Mouse (Mus musculus) myocyte (in vitro differentiated cells): ENCODE data around the gene 3110082I17Rik.
A peak's percentile ranks its signal among the peaks of the same experiment; 100 is the strongest.

Experiments used
- CEBPB ChIP-seq: IDR thresholded peaks from 2 replicates; pipeline ENCODE4 v1.6.1; 2011; ENCODE audit warnings: mild to moderate bottlenecking, moderate library complexity; ENCODE audit not compliant: poor library complexity, insufficient read depth, severe bottlenecking
- E2F4 ChIP-seq: IDR thresholded peaks from one replicate; pipeline ENCODE4 v1.6.1; 2011; ENCODE audit warnings: mild to moderate bottlenecking, control low read depth, moderate library complexity; ENCODE audit not compliant: insufficient read depth
- MAX ChIP-seq: IDR thresholded peaks from one replicate; pipeline ENCODE4 v1.6.1; 2011; ENCODE audit warnings: low read depth, mild to moderate bottlenecking, control low read depth
- MYOD1 ChIP-seq, 3 experiments: IDR thresholded peaks; one replicate each; pipeline ENCODE4 v1.6.1; 2011; ENCODE audit warnings: control low read depth in 2 of 3, low read depth in 2 of 3, mild to moderate bottlenecking in 2 of 3, moderate library complexity in 1 of 3; ENCODE audit not compliant: insufficient read length in 2 of 3, control insufficient read depth in 1 of 3
- POLR2A ChIP-seq: IDR thresholded peaks from one replicate; pipeline ENCODE4 v1.6.1; 2011; ENCODE audit warnings: low read depth, mild to moderate bottlenecking, control low read depth, moderate library complexity; ENCODE audit not compliant: insufficient read length
- REST ChIP-seq: IDR thresholded peaks from one replicate; pipeline ENCODE4 v1.6.1; 2011; ENCODE audit warnings: mild to moderate bottlenecking, control low read depth, moderate library complexity; ENCODE audit not compliant: insufficient read depth, insufficient read length
- TCF12 ChIP-seq: IDR thresholded peaks from one replicate; pipeline ENCODE4 v1.6.1; 2011; ENCODE audit warnings: mild to moderate bottlenecking, control low read depth; ENCODE audit not compliant: poor library complexity, insufficient read depth, severe bottlenecking
- TCF3 ChIP-seq: IDR thresholded peaks from one replicate; pipeline ENCODE4 v1.6.1; 2011; ENCODE audit warnings: low read depth, control low read depth; ENCODE audit not compliant: insufficient read length
- USF1 ChIP-seq: IDR thresholded peaks from one replicate; pipeline ENCODE4 v1.6.1; 2011; ENCODE audit warnings: low read depth, mild to moderate bottlenecking, control low read depth, moderate library complexity

DNA sequence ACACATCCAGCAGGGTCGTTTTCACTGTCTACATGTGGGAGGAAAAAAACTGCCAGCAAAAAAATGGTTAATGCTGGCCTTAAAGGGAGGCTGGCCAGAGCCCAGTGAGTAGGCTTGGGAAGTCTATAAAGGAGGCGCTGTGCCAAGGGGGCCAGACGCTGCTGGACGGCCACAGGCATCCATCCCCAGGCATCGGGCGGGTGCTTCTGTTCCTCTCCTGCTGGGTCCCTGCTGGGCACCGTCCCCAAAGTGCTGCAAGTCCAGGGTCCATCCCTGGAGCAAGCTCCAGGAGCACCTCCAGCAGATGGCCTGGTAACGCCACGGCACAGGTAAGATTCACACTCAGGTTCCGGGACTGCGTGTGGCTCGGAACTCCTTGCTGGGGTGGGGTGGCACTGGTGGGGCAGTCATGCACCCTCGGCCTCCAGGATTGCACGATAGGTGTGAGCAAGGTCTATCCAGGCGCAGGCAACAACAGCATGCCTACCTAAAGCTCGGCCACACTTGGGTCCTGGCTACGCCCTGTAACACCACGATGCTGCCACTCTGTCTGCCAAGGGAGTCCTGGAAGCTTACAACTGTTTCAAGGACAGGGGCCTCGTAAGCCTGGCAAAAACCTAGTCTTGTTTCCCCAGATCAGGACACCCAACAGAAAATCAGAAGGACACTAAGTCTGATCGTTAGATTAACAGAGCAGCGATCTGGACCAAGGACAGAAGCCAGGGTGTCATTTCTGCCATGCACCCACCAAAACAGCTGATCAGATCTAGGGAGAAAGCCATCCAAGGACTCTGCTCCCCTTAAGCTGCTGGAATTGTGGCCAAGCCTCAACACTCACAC is 37.1 kb downstream of the 3110082I17Rik start, which contains the start of gene Gper1:
- TF ChIP-seq POLR2A, result peak; percentile 70
- TF ChIP-seq MAX, result no peak
- TF ChIP-seq E2F4, result no peak
- no peak for TF ChIP-seq CEBPB
- TF ChIP-seq REST, result no peak
- no peak for TF ChIP-seq USF1
- no peak for TF ChIP-seq MYOD1 (IDR thresholded peaks at IDR 0.05; ENCODE audit: control insufficient read depth in 1 of 3, insufficient read length in 2 of 3, low read depth in 2 of 3)
- TF ChIP-seq TCF12, result no peak
- TF ChIP-seq TCF3, result no peak
